Mouse (Mus musculus): ENCODE data around the gene Soga1.

The Soga1 gene

GRCm38 (mm10) chr2:157078793-157079700 lies at the start of gene Soga1:
Gene Soga1, minus strand, starts transcription at chr2:157079254.
- in situ Hi-C loops (cut with MseI, MboI) = no loop called here

GRCm38 (mm10) chr2:157128072-157128471 lies 49.0 kb upstream of the Soga1 start:
- in situ Hi-C loops (cut with MseI, MboI) = no loop called here

- in situ Hi-C loops (cut with MseI, MboI) = no loop called here
These were observed 48.3 kb upstream of the Soga1 start for GRCm38 (mm10) chr2:157127370-157127769.

GRCm38 (mm10) chr2:157125246-157125645 lies 46.2 kb upstream of the Soga1 start:
- in situ Hi-C loops (cut with MseI, MboI) = no loop called here

GRCm38 (mm10) chr2:157121766-157122165 lies 42.7 kb upstream of the Soga1 start:
- in situ Hi-C loops (cut with MseI, MboI) = no loop called here

GRCm38 (mm10) chr2:157119075-157119474 lies 40.0 kb upstream of the Soga1 start:
- in situ Hi-C loops (cut with MseI, MboI) = no loop called here

GRCm38 (mm10) chr2:157118556-157118955 lies 39.5 kb upstream of the Soga1 start:
- in situ Hi-C loops (cut with MseI, MboI) = no loop called here

- in situ Hi-C loops (cut with MseI, MboI) = no loop called here
These were observed 37.9 kb upstream of the Soga1 start for GRCm38 (mm10) chr2:157116964-157117363.

- in situ Hi-C loops (cut with MseI, MboI) = no loop called here
These were observed 29.2 kb upstream of the Soga1 start for GRCm38 (mm10) chr2:157108236-157108635.

- in situ Hi-C loops (cut with MseI, MboI) = no loop called here
These were observed 25.4 kb upstream of the Soga1 start for GRCm38 (mm10) chr2:157104454-157104853.

GRCm38 (mm10) chr2:157102256-157102655 lies 23.2 kb upstream of the Soga1 start:
- in situ Hi-C loops (cut with MseI, MboI) = no loop called here

GRCm38 (mm10) chr2:157101650-157102049 lies 22.6 kb upstream of the Soga1 start:
- in situ Hi-C loops (cut with MseI, MboI) = no loop called here

- in situ Hi-C loops (cut with MseI, MboI) = no loop called here
These were observed 21.2 kb upstream of the Soga1 start for GRCm38 (mm10) chr2:157100319-157100605.

GRCm38 (mm10) chr2:157099532-157100318 lies 20.7 kb upstream of the Soga1 start:
- in situ Hi-C loops (cut with MseI, MboI) = no loop called here

GRCm38 (mm10) chr2:157095005-157095755 lies 16.1 kb upstream of the Soga1 start:
- in situ Hi-C loops (cut with MseI, MboI) = no loop called here

- in situ Hi-C loops (cut with MseI, MboI) = loop anchor here in 1 of 2 experiments (5.0 kb wide), 1 partner anchor 45 kb away; no protein-coding TSS in a partner anchor
These were observed 13.0 kb upstream of the Soga1 start for GRCm38 (mm10) chr2:157092024-157092423.

- in situ Hi-C loops (cut with MseI, MboI) = no loop called here
These were observed 8.7 kb upstream of the Soga1 start for GRCm38 (mm10) chr2:157087536-157088317.

GRCm38 (mm10) chr2:157086796-157087195 lies 7.7 kb upstream of the Soga1 start, which contains the start of gene Tldc2:
Gene Tldc2, plus strand, starts transcription at chr2:157087055.
- in situ Hi-C loops (cut with MseI, MboI) = no loop called here

- in situ Hi-C loops (cut with MseI, MboI) = no loop called here
These were observed 6.0 kb upstream of the Soga1 start for GRCm38 (mm10) chr2:157084831-157085585.

GRCm38 (mm10) chr2:157081960-157082359 lies 2.9 kb upstream of the Soga1 start:
- in situ Hi-C loops (cut with MseI, MboI) = no loop called here

All from mouse trophoblast stem cell (cell line).